Mouse (Mus musculus): ENCODE measurements around the gene Sobp. TPM values are rescaled to one million over a fixed set of nuclear protein-coding genes. Genes with fewer than 3 reads are reported as not detected.

Gene Sobp
- polyA plus RNA-seq, 1 experiment from 2014 or later: 4.5 TPM

DNA sequence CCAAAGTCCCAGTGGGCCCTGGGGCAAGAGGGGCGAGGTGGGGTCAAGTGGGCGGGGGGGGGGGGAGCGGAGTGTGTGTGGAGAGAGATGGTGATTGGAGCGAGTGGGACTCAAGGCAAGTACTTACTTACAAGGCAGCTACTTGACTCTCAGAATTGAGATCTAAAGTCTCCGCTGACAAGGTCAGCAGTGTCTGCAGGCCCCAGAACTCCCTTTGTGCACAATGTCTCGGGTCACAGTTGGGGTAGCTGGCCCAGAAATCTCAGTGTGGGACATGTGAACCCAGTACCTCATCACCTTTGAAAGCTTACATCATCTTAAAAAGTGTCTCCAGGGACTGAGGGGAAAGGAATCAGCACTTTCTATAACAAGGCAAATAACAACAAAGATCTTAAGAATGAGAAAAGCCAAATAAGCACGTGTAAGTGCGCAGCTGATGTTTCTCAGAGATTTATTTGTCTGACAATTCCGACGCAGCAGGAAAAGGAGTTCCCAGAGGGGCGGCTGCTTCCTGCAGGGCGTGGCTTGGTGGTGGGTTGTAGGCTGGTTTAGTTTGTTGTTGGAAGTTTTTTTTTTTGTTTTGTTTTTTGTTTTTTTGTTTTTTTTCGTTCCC lies 172.2 kb downstream of the Sobp start:
- DNase-seq (ENCODE audit: low spot score) (peak; percentile 71), ATAC-seq (ENCODE audit: low read depth) (peak; percentile 20)
- Histone ChIP-seq H3K36me3 (ENCODE audit: control insufficient read depth, insufficient read depth, low read length) (no peaks in the 10 kb centered on the region), H3K9me3 (ENCODE audit: control insufficient read depth, low read length) (no peaks in the 10 kb centered on the region), H3K4me1 (ENCODE audit: control insufficient read depth, insufficient read depth, low read length) (peaks cover 16% of the 10 kb centered on the region), H3K27me3 (replicated peaks; ENCODE audit: control insufficient read depth, insufficient read depth, low read length) (no peaks in the 10 kb centered on the region), H3K4me3 (ENCODE audit: low read depth, low read length) (peak overlapping the region; percentile 32), H3K4me2 (ENCODE audit: low read depth, low read length) (peak overlapping the region; percentile 62), H3K9ac (ENCODE audit: low read depth, low read length) (0 out of 2 replicates have a peak overlapping the region, but pooled peaks have one; percentile 55), H3K27ac (replicated peaks; ENCODE audit: low read depth, low read length) (no peak overlapping the region; the same call in 1 of the 2 replicates)
- 11% methylated on average over 11 of the region's 13 CpGs for WGBS

DNA sequence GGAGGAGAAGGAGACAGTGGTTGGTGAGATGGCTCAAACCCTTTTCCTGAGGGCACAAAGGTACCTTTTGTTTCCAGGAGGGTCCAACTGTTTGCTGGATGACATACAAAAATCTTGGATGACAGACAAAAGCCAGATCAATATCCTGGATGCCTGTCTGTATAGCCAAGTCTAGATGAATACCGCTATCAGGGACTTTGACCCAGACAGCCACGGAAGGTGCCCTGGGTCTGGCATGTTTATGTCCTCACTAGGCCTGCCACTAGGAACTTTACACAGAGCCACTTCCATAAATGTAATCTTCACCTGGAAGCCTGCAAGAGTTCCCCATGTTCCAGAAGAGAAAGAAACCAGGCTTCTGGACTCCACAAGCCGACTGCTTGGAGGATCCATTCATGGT lies 172.9 kb downstream of the Sobp start:
- 79% methylated on average over 3 of the region's 3 CpGs for WGBS
- H3K27me3 ChIP-seq (replicated peaks; ENCODE audit: control insufficient read depth, insufficient read depth, low read length): no peaks in the 10 kb centered on the region
- H3K27ac ChIP-seq (replicated peaks; ENCODE audit: low read depth, low read length): no peak overlapping the region
- peaks cover 19% of the 10 kb centered on the region for H3K4me1 ChIP-seq (ENCODE audit: control insufficient read depth, insufficient read depth, low read length)
- no peak for DNase-seq (ENCODE audit: low spot score)
- no peaks in the 10 kb centered on the region for H3K36me3 ChIP-seq (ENCODE audit: control insufficient read depth, insufficient read depth, low read length)
- no peak for ATAC-seq (ENCODE audit: low read depth)
- H3K9ac ChIP-seq (ENCODE audit: low read depth, low read length): no peak overlapping the region
- H3K4me2 ChIP-seq (ENCODE audit: low read depth, low read length): no peak overlapping the region; the same call in 1 of the 2 replicates
- H3K9me3 ChIP-seq (ENCODE audit: control insufficient read depth, low read length): no peaks in the 10 kb centered on the region
- H3K4me3 ChIP-seq (ENCODE audit: low read depth, low read length): no peak overlapping the region

GRCm38 (mm10) chr10:42999324-42999723 lies 175.0 kb downstream of the Sobp start:
- DNase-seq (ENCODE audit: low spot score): no peak
- H3K4me2 ChIP-seq (ENCODE audit: low read depth, low read length): no peak overlapping the region
- 95% methylated on average over 10 of the region's 10 CpGs for WGBS
- H3K27ac ChIP-seq (replicated peaks; ENCODE audit: low read depth, low read length): no peak overlapping the region
- peaks cover 35% of the 10 kb centered on the region for H3K4me1 ChIP-seq (ENCODE audit: control insufficient read depth, insufficient read depth, low read length)
- H3K27me3 ChIP-seq (replicated peaks; ENCODE audit: control insufficient read depth, insufficient read depth, low read length): no peaks in the 10 kb centered on the region
- ATAC-seq (ENCODE audit: low read depth): no peak
- H3K9me3 ChIP-seq (ENCODE audit: control insufficient read depth, low read length): no peaks in the 10 kb centered on the region
- no peaks in the 10 kb centered on the region for H3K36me3 ChIP-seq (ENCODE audit: control insufficient read depth, insufficient read depth, low read length)
- H3K4me3 ChIP-seq (ENCODE audit: low read depth, low read length): no peak overlapping the region
- H3K9ac ChIP-seq (ENCODE audit: low read depth, low read length): no peak overlapping the region

DNA sequence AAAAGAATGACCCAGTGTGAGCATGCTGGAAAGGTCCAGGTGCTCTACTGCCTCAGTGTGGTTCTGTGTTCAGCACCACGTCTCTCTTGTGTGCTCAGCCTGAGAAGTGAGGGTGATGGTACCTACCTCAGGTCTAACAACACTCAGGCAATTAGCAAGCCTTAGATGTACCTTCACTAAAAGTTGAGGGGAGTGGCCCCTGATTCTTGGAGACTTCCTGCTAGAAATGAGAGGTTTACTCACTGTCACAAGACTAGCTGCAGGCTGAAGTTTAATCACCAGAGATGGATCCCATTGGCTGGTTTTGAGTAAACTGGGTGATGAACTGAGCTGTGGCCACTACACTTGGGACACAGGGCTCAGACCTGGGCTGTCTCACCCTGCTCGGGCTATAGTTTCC lies 177.1 kb downstream of the Sobp start:
- H3K27ac ChIP-seq (replicated peaks; ENCODE audit: low read depth, low read length): no peak overlapping the region
- WGBS: 90% methylated on average over 2 of the region's 2 CpGs
- no peak for DNase-seq (ENCODE audit: low spot score)
- H3K4me1 ChIP-seq (ENCODE audit: control insufficient read depth, insufficient read depth, low read length): peaks cover 27% of the 10 kb centered on the region
- H3K27me3 ChIP-seq (replicated peaks; ENCODE audit: control insufficient read depth, insufficient read depth, low read length): no peaks in the 10 kb centered on the region
- H3K4me3 ChIP-seq (ENCODE audit: low read depth, low read length): no peak overlapping the region
- no peaks in the 10 kb centered on the region for H3K36me3 ChIP-seq (ENCODE audit: control insufficient read depth, insufficient read depth, low read length)
- no peak for ATAC-seq (ENCODE audit: low read depth)
- H3K4me2 ChIP-seq (ENCODE audit: low read depth, low read length): no peak overlapping the region
- H3K9ac ChIP-seq (ENCODE audit: low read depth, low read length): no peak overlapping the region
- H3K9me3 ChIP-seq (ENCODE audit: control insufficient read depth, low read length): no peaks in the 10 kb centered on the region

GRCm38 (mm10) chr10:42995484-42995895 lies 178.8 kb downstream of the Sobp start:
- DNase-seq (ENCODE audit: low spot score): peak; percentile 84
- no peak overlapping the region for H3K9ac ChIP-seq (ENCODE audit: low read depth, low read length)
- H3K27me3 ChIP-seq (replicated peaks; ENCODE audit: control insufficient read depth, insufficient read depth, low read length): no peaks in the 10 kb centered on the region
- peaks cover 22% of the 10 kb centered on the region for H3K4me1 ChIP-seq (ENCODE audit: control insufficient read depth, insufficient read depth, low read length)
- peak; percentile 70 for ATAC-seq (ENCODE audit: low read depth)
- H3K36me3 ChIP-seq (ENCODE audit: control insufficient read depth, insufficient read depth, low read length): no peaks in the 10 kb centered on the region
- WGBS: 12% methylated on average over 13 of the region's 13 CpGs
- H3K4me3 ChIP-seq (ENCODE audit: low read depth, low read length): no peak overlapping the region
- H3K9me3 ChIP-seq (ENCODE audit: control insufficient read depth, low read length): no peaks in the 10 kb centered on the region
- H3K27ac ChIP-seq (replicated peaks; ENCODE audit: low read depth, low read length): peak overlapping the region; percentile 65
- H3K4me2 ChIP-seq (ENCODE audit: low read depth, low read length): no peak overlapping the region

- ATAC-seq (ENCODE audit: low read depth): peak; percentile 27
- peaks cover 22% of the 10 kb centered on the region for H3K4me1 ChIP-seq (ENCODE audit: control insufficient read depth, insufficient read depth, low read length)
- no peaks in the 10 kb centered on the region for H3K27me3 ChIP-seq (replicated peaks; ENCODE audit: control insufficient read depth, insufficient read depth, low read length)
- peak overlapping the region; percentile 69 for H3K27ac ChIP-seq (replicated peaks; ENCODE audit: low read depth, low read length)
- 18% methylated on average over 13 of the region's 13 CpGs for WGBS
- peak overlapping the region; percentile 41; the same call in 1 of the 2 replicates for H3K4me2 ChIP-seq (ENCODE audit: low read depth, low read length)
- H3K9me3 ChIP-seq (ENCODE audit: control insufficient read depth, low read length): no peaks in the 10 kb centered on the region
- H3K4me3 ChIP-seq (ENCODE audit: low read depth, low read length): no peak overlapping the region
- H3K9ac ChIP-seq (ENCODE audit: low read depth, low read length): no peak overlapping the region
- DNase-seq (ENCODE audit: low spot score): peak; percentile 61
- no peaks in the 10 kb centered on the region for H3K36me3 ChIP-seq (ENCODE audit: control insufficient read depth, insufficient read depth, low read length)
Measured at GRCm38 (mm10) chr10:42994331-42994782, 180.0 kb downstream of the Sobp start.

- ATAC-seq (ENCODE audit: low read depth): no peak
- Histone ChIP-seq H3K36me3 (ENCODE audit: control insufficient read depth, insufficient read depth, low read length) (no peaks in the 10 kb centered on the region), H3K9ac (ENCODE audit: low read depth, low read length) (no peak overlapping the region), H3K4me3 (ENCODE audit: low read depth, low read length) (no peak overlapping the region), H3K27ac (replicated peaks; ENCODE audit: low read depth, low read length) (no peak overlapping the region), H3K4me2 (ENCODE audit: low read depth, low read length) (no peak overlapping the region), H3K4me1 (ENCODE audit: control insufficient read depth, insufficient read depth, low read length) (peaks cover 28% of the 10 kb centered on the region), H3K27me3 (replicated peaks; ENCODE audit: control insufficient read depth, insufficient read depth, low read length) (no peaks in the 10 kb centered on the region), H3K9me3 (ENCODE audit: control insufficient read depth, low read length) (no peaks in the 10 kb centered on the region)
- no peak for DNase-seq (ENCODE audit: low spot score)
- 70% methylated on average over 9 of the region's 9 CpGs for WGBS
Measured at GRCm38 (mm10) chr10:42991018-42991417, 183.3 kb downstream of the Sobp start.

DNA sequence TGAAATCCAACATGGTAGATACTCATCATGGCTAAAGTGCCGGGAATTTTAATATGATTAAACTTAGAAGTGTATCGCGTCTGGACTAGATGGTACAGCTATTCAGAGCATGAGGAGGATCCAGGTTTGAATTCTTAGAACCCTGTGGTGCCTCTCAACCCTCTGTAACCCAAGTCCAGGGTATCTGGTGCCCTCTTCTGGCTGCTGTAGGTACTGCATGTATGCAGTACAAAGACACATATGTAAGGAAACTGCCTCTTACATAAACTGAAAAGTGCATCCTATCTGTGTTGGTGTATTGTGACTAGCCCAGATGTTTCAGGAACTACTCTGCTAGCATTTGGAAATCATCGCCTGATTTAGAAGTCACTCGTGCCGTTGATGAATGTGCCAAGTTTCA lies 184.4 kb downstream of the Sobp start:
- H3K36me3 ChIP-seq (ENCODE audit: control insufficient read depth, insufficient read depth, low read length): no peaks in the 10 kb centered on the region
- DNase-seq (ENCODE audit: low spot score) (peak; percentile 66), ATAC-seq (ENCODE audit: low read depth) (no peak)
- no peak overlapping the region for H3K27ac ChIP-seq (replicated peaks; ENCODE audit: low read depth, low read length)
- H3K9ac ChIP-seq (ENCODE audit: low read depth, low read length): no peak overlapping the region
- no peak overlapping the region for H3K4me3 ChIP-seq (ENCODE audit: low read depth, low read length)
- peaks cover 19% of the 10 kb centered on the region for H3K4me1 ChIP-seq (ENCODE audit: control insufficient read depth, insufficient read depth, low read length)
- no peaks in the 10 kb centered on the region for H3K27me3 ChIP-seq (replicated peaks; ENCODE audit: control insufficient read depth, insufficient read depth, low read length)
- no peak overlapping the region for H3K4me2 ChIP-seq (ENCODE audit: low read depth, low read length)
- H3K9me3 ChIP-seq (ENCODE audit: control insufficient read depth, low read length): no peaks in the 10 kb centered on the region
- 27% methylated on average over 6 of the region's 6 CpGs for WGBS

DNA sequence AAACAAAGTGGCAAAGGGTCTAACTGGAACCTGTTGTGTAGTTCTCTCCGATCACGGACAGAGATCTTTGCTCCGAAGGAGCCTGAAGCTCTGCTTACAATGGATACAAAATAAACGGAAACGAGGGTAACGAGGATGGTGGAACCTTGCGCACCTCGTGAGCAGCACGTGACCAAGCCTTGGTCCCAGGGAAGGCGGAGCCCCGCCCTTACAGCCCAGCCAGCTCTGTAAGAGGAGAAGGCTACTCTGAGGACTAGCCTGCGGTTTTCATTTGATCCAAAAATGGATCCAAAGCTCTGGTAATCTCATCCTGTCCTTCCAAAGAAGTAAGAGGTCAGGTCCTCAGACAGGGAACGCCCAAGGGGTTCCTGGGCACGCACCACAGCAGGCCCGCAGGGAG lies 185.7 kb downstream of the Sobp start:
- H3K4me1 ChIP-seq (ENCODE audit: control insufficient read depth, insufficient read depth, low read length): peaks cover 11% of the 10 kb centered on the region; the same call in 1 of the 2 replicates
- no peaks in the 10 kb centered on the region for H3K27me3 ChIP-seq (replicated peaks; ENCODE audit: control insufficient read depth, insufficient read depth, low read length)
- peak; percentile 61 for DNase-seq (ENCODE audit: low spot score)
- H3K4me2 ChIP-seq (ENCODE audit: low read depth, low read length): no peak overlapping the region
- no peaks in the 10 kb centered on the region for H3K36me3 ChIP-seq (ENCODE audit: control insufficient read depth, insufficient read depth, low read length)
- 45% methylated on average over 15 of the region's 15 CpGs for WGBS
- no peaks in the 10 kb centered on the region for H3K9me3 ChIP-seq (ENCODE audit: control insufficient read depth, low read length)
- no peak overlapping the region for H3K9ac ChIP-seq (ENCODE audit: low read depth, low read length)
- H3K4me3 ChIP-seq (ENCODE audit: low read depth, low read length): no peak overlapping the region
- ATAC-seq (ENCODE audit: low read depth): 0 out of 2 replicates have a peak, but pooled peaks have one; percentile 58
- no peak overlapping the region for H3K27ac ChIP-seq (replicated peaks; ENCODE audit: low read depth, low read length)

All from embryonic facial prominence, embryonic 14.5 days (tissue).